23 mouse cellular contexts compared by ENCODE assay signal in the genomic region with DNA sequence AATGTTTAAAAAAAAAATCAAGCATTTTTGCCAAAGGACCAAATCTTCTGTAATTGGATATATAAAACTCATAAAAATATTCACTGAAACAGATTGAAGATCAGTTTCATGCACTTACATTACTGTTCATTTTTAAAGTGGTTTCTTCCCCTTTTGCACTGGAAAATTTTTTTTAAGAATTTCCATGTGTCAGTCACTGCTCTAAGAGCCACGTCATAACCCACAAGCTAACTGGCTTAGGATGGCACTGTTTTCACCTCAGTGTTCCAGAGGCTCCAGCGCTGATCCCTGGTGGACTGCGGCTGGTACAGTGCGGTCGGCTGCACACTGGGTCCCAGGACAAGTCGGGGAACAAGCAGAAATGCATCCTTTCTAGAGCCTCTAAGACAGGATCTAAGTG. TPM values are rescaled to one million over a fixed set of nuclear protein-coding genes. Genes with fewer than 3 reads are reported as not detected.
"Had no signal": no experiment of that assay in that cellular context is flagged by ENCODE, and none has a peak within 500 bp of the region (broad histone marks: within the 10 kb centered on the region; RNA-seq: fewer than 3 reads in every experiment).

No protein-coding gene starts in this region.

- H3K4me3 ChIP-seq: liver, embryonic 13.5 days; liver, embryonic 15.5 days; lung, embryonic 15.5 days; midbrain, embryonic 10.5 days; midbrain, embryonic 12.5 days; myocyte; neural tube, embryonic 13.5 days; neural tube, embryonic 15.5 days; stomach, embryonic 15.5 days had no signal

- H3K27me3 ChIP-seq: liver, embryonic 13.5 days; liver, embryonic 15.5 days; lung, embryonic 15.5 days; midbrain, embryonic 12.5 days; neural tube, embryonic 13.5 days; neural tube, embryonic 15.5 days; stomach, embryonic 15.5 days had no signal

- H3K27ac ChIP-seq: liver, embryonic 13.5 days; liver, embryonic 15.5 days; lung, embryonic 15.5 days; midbrain, embryonic 10.5 days; midbrain, embryonic 12.5 days; neural tube, embryonic 13.5 days; neural tube, embryonic 15.5 days; stomach, embryonic 15.5 days; stomach, postnatal 0 days had no signal

- ATAC-seq: liver, postnatal 0 days; lung, postnatal 0 days; midbrain, embryonic 16.5 days had no signal

- H3K36me3 ChIP-seq: liver, embryonic 13.5 days; liver, embryonic 15.5 days; lung, embryonic 15.5 days; midbrain, embryonic 10.5 days; midbrain, embryonic 12.5 days; neural tube, embryonic 13.5 days; neural tube, embryonic 15.5 days; stomach, embryonic 15.5 days had no signal

- DNase-seq: liver, embryonic 13.5 days; liver, postnatal 0 days; lung, adult 2 months; lung, postnatal 4 days; midbrain, embryonic 14.5 days; right cerebral cortex, postnatal 14 days; thymus, adult 2 months; thymus, postnatal 14 days; thymus, postnatal 36 days had no signal

- H3K9me3 ChIP-seq: liver, embryonic 13.5 days; liver, embryonic 15.5 days; lung, embryonic 15.5 days; midbrain, embryonic 10.5 days; midbrain, embryonic 12.5 days; neural tube, embryonic 13.5 days; neural tube, embryonic 15.5 days; stomach, embryonic 15.5 days had no signal

- H3K4me1 ChIP-seq: liver, embryonic 13.5 days; liver, embryonic 15.5 days; lung, embryonic 15.5 days; midbrain, embryonic 10.5 days; midbrain, embryonic 12.5 days; neural tube, embryonic 13.5 days; neural tube, embryonic 15.5 days; stomach, embryonic 15.5 days had no signal

- H3K4me2 ChIP-seq: liver, embryonic 13.5 days; liver, embryonic 15.5 days; lung, embryonic 15.5 days; midbrain, embryonic 12.5 days; neural tube, embryonic 13.5 days; neural tube, embryonic 15.5 days; stomach, embryonic 15.5 days had no signal

- H3K9ac ChIP-seq: liver, embryonic 13.5 days; liver, embryonic 15.5 days; liver, postnatal 0 days; lung, embryonic 15.5 days; midbrain, embryonic 12.5 days; neural tube, embryonic 13.5 days; neural tube, embryonic 15.5 days; stomach, embryonic 15.5 days had no signal

RNA-seq across cellular contexts. Expression of a gene that starts 34.6 kb away (rescaled TPM):
- total RNA-seq: megakaryocyte-erythroid progenitor cell, adult 5-6 weeks had no signal
- polyA plus RNA-seq: liver, embryonic 13.5 days; liver, embryonic 15.5 days; liver, postnatal 0 days; lung, adult 2 months; lung, embryonic 15.5 days; lung, postnatal 0 days; midbrain, embryonic 10.5 days; midbrain, embryonic 12.5 days; midbrain, embryonic 14.5 days; midbrain, embryonic 16.5 days; myocyte; neural tube, embryonic 11.5 days; neural tube, embryonic 13.5 days; neural tube, embryonic 15.5 days; stomach, embryonic 15.5 days; testis, adult 2 months had no signal
